In genomic region chr17:82757400-82757799, GRCm38 (mm10) we compare ENCODE assay signal across 21 mouse cellular contexts.
DNase-seq lines count a peak whose midpoint lies in the region; ATAC-seq and TF ChIP-seq lines count a peak whose summit lies in the region.
"Had no signal": no experiment of that assay in that cellular context is flagged by ENCODE, and none has a peak within 500 bp of the region (broad histone marks: within the 10 kb centered on the region; RNA-seq: fewer than 3 reads in every experiment).

No protein-coding gene starts in this region.

- no peak for TF ChIP-seq POLR2A in kidney, adult 2 months (IDR thresholded peaks at IDR 0.05; ENCODE audit: low read depth, low read length)

- H3K4me1 ChIP-seq in embryonic facial prominence, embryonic 14.5 days (ENCODE audit: control insufficient read depth, insufficient read depth, low read length) = no peaks in the 10 kb centered on the region
- no peaks in the 10 kb centered on the region for H3K4me1 ChIP-seq in embryonic facial prominence, embryonic 10.5 days
- H3K4me1 ChIP-seq in forebrain, embryonic 16.5 days (replicated peaks; ENCODE audit: control insufficient read depth, insufficient read depth, low read length) = 0 out of 2 replicates have a peak, but pooled peaks cover 2% of the 10 kb centered on the region
- H3K4me1 ChIP-seq in forebrain, embryonic 11.5 days (replicated peaks; ENCODE audit: control insufficient read depth, insufficient read depth, low read length) = no peaks in the 10 kb centered on the region
- H3K4me1 ChIP-seq in kidney, adult 2 months (ENCODE audit: control insufficient read depth, insufficient read depth, low read length) = no peaks in the 10 kb centered on the region
- H3K4me1 ChIP-seq: heart, embryonic 15.5 days; hindbrain, embryonic 13.5 days had no signal

- H3K4me2 ChIP-seq in embryonic facial prominence, embryonic 14.5 days (ENCODE audit: low read depth, low read length) = no peak overlapping the region
- H3K4me2 ChIP-seq in forebrain, embryonic 16.5 days (ENCODE audit: low read length) = no peak overlapping the region
- H3K4me2 ChIP-seq in forebrain, embryonic 11.5 days (ENCODE audit: low read depth, low read length, severe bottlenecking) = no peak overlapping the region
- H3K4me2 ChIP-seq: heart, embryonic 11.5 days; heart, embryonic 15.5 days; hindbrain, embryonic 13.5 days had no signal

- no peak overlapping the region for H3K9ac ChIP-seq in embryonic facial prominence, embryonic 14.5 days (ENCODE audit: low read depth, low read length)
- no peak overlapping the region for H3K9ac ChIP-seq in forebrain, embryonic 16.5 days (replicated peaks; ENCODE audit: low read depth, low read length)
- H3K9ac ChIP-seq in forebrain, embryonic 11.5 days (ENCODE audit: low read length) = no peak overlapping the region
- H3K9ac ChIP-seq: heart, embryonic 15.5 days; hindbrain, embryonic 13.5 days had no signal

- ATAC-seq in embryonic facial prominence, embryonic 14.5 days (ENCODE audit: low read depth) = no peak
- ATAC-seq in forebrain, embryonic 16.5 days = peak; percentile 45; the same call in 1 of the 2 replicates
- ATAC-seq in forebrain, embryonic 11.5 days (replicated peaks; ENCODE audit: low FRiP score) = no peak
- ATAC-seq: CD4-positive, CD25-positive, alpha-beta regulatory T cell, adult 4 months; hindbrain, postnatal 0 days had no signal

- no peak overlapping the region for H3K4me3 ChIP-seq in embryonic facial prominence, embryonic 14.5 days (ENCODE audit: low read depth, low read length)
- no peak overlapping the region for H3K4me3 ChIP-seq in embryonic facial prominence, embryonic 10.5 days
- H3K4me3 ChIP-seq in forebrain, embryonic 16.5 days (replicated peaks; ENCODE audit: low read length) = no peak overlapping the region
- H3K4me3 ChIP-seq in forebrain, embryonic 11.5 days (ENCODE audit: low read depth, low read length) = no peak overlapping the region
- H3K4me3 ChIP-seq in kidney, adult 2 months (ENCODE audit: insufficient read depth, low read depth, low read length) = no peak overlapping the region
- H3K4me3 ChIP-seq: heart, adult 2 months; heart, embryonic 15.5 days; hindbrain, embryonic 13.5 days had no signal

- H3K27ac ChIP-seq in embryonic facial prominence, embryonic 14.5 days (replicated peaks; ENCODE audit: low read depth, low read length) = no peak overlapping the region
- H3K27ac ChIP-seq in embryonic facial prominence, embryonic 10.5 days (replicated peaks) = no peak overlapping the region
- no peak overlapping the region for H3K27ac ChIP-seq in forebrain, embryonic 16.5 days (ENCODE audit: low read length)
- no peak overlapping the region for H3K27ac ChIP-seq in forebrain, embryonic 11.5 days (ENCODE audit: low read depth, low read length)
- no peak overlapping the region for H3K27ac ChIP-seq in kidney, adult 2 months (ENCODE audit: insufficient read depth, low read depth, low read length)
- H3K27ac ChIP-seq: heart, adult 2 months; heart, embryonic 15.5 days; hindbrain, embryonic 13.5 days; hindbrain, postnatal 0 days had no signal

- TF ChIP-seq CTCF in kidney, adult 2 months (conservative IDR thresholded peaks at IDR 0.05; ENCODE audit: insufficient read depth, insufficient read length, low read depth, low read length) = no peak

- H3K9me3 ChIP-seq in embryonic facial prominence, embryonic 14.5 days (ENCODE audit: control insufficient read depth, low read length) = no peaks in the 10 kb centered on the region
- H3K9me3 ChIP-seq in embryonic facial prominence, embryonic 10.5 days = no peaks in the 10 kb centered on the region
- H3K9me3 ChIP-seq in forebrain, embryonic 16.5 days (ENCODE audit: control insufficient read depth, low read length) = no peaks in the 10 kb centered on the region
- H3K9me3 ChIP-seq in forebrain, embryonic 11.5 days (ENCODE audit: control insufficient read depth, low read length) = no peaks in the 10 kb centered on the region
- H3K9me3 ChIP-seq: heart, embryonic 15.5 days; hindbrain, embryonic 13.5 days had no signal

- no peaks in the 10 kb centered on the region for H3K27me3 ChIP-seq in embryonic facial prominence, embryonic 14.5 days (replicated peaks; ENCODE audit: control insufficient read depth, insufficient read depth, low read length)
- H3K27me3 ChIP-seq in embryonic facial prominence, embryonic 10.5 days (replicated peaks; ENCODE audit: low read depth, poor library complexity, severe bottlenecking) = no peaks in the 10 kb centered on the region
- H3K27me3 ChIP-seq in forebrain, embryonic 16.5 days (replicated peaks; ENCODE audit: control insufficient read depth, insufficient read depth, low read length) = no peaks in the 10 kb centered on the region
- H3K27me3 ChIP-seq in forebrain, embryonic 11.5 days (ENCODE audit: control insufficient read depth, insufficient read depth, low read length) = no peaks in the 10 kb centered on the region
- no peaks in the 10 kb centered on the region for H3K27me3 ChIP-seq in kidney, adult 2 months (replicated peaks; ENCODE audit: control insufficient read depth, insufficient read depth, low read length)
- H3K27me3 ChIP-seq: heart, embryonic 15.5 days; hindbrain, embryonic 13.5 days had no signal

- peak; percentile 0 for DNase-seq in embryonic facial prominence, embryonic 14.5 days (ENCODE audit: low spot score)
- DNase-seq in embryonic facial prominence, embryonic 10.5 days (ENCODE audit: low spot score) = no peak
- no peak for DNase-seq in forebrain, embryonic 11.5 days (ENCODE audit: low spot score)
- DNase-seq in right cerebral cortex, adult 18-20 months = peak; percentile 11
- no peak for DNase-seq in right cerebral cortex, postnatal 36 days (ENCODE audit: low spot score in 2 of 2)
- DNase-seq in kidney, adult 2 months = no peak
- DNase-seq: adrenal gland, postnatal 10 days; B cell, adult 2 months; cerebellum, adult 18-20 months; cerebellum, adult 9-11 months; gastrocnemius, postnatal 14 days; heart, adult 2 months; heart, postnatal 14 days; kidney, adult 11 months had no signal

- no peaks in the 10 kb centered on the region for H3K36me3 ChIP-seq in embryonic facial prominence, embryonic 14.5 days (ENCODE audit: control insufficient read depth, insufficient read depth, low read length)
- no peaks in the 10 kb centered on the region for H3K36me3 ChIP-seq in embryonic facial prominence, embryonic 10.5 days (replicated peaks)
- no peaks in the 10 kb centered on the region for H3K36me3 ChIP-seq in forebrain, embryonic 16.5 days (ENCODE audit: control insufficient read depth, insufficient read depth)
- H3K36me3 ChIP-seq in forebrain, embryonic 11.5 days (ENCODE audit: control insufficient read depth, insufficient read depth, low read length) = no peaks in the 10 kb centered on the region
- no peaks in the 10 kb centered on the region for H3K36me3 ChIP-seq in kidney, adult 2 months (ENCODE audit: control insufficient read depth, insufficient read depth, low read length)
- H3K36me3 ChIP-seq: G1E; heart, embryonic 15.5 days; hindbrain, embryonic 13.5 days had no signal

- WGBS in embryonic facial prominence, embryonic 14.5 days = 78% methylated on average over 3 of the region's 3 CpGs
- 83% methylated on average over 3 of the region's 3 CpGs for WGBS in embryonic facial prominence, embryonic 10.5 days
- 38% methylated on average over 3 of the region's 3 CpGs for WGBS in forebrain, embryonic 16.5 days
- WGBS in forebrain, embryonic 11.5 days = 74% methylated on average over 3 of the region's 3 CpGs
- 67% methylated on average over 3 of the region's 3 CpGs for WGBS in kidney, adult 2 months

Comparison
In these comparisons a context has a peak if more than half of its experiments do, and no peak if none do; other contexts are left out.
1. DNase-seq: peak in embryonic facial prominence, embryonic 14.5 days (single experiment) and right cerebral cortex, adult 18-20 months (single experiment); none in embryonic facial prominence, embryonic 10.5 days (single experiment), forebrain, embryonic 11.5 days (single experiment), right cerebral cortex, postnatal 36 days (0 of 2) and kidney, adult 2 months (single experiment).